Mouse (Mus musculus): ENCODE data around the gene Ctnnd2.

Gene Ctnnd2

GRCm38 (mm10) chr15:30869673-30870512 is 697.5 kb downstream of the Ctnnd2 start:
- in situ Hi-C loops (cut with MseI, MboI), result no loop called here

GRCm38 (mm10) chr15:30875523-30875922 is 703.1 kb downstream of the Ctnnd2 start:
- in situ Hi-C loops (cut with MseI, MboI), result no loop called here

DNA sequence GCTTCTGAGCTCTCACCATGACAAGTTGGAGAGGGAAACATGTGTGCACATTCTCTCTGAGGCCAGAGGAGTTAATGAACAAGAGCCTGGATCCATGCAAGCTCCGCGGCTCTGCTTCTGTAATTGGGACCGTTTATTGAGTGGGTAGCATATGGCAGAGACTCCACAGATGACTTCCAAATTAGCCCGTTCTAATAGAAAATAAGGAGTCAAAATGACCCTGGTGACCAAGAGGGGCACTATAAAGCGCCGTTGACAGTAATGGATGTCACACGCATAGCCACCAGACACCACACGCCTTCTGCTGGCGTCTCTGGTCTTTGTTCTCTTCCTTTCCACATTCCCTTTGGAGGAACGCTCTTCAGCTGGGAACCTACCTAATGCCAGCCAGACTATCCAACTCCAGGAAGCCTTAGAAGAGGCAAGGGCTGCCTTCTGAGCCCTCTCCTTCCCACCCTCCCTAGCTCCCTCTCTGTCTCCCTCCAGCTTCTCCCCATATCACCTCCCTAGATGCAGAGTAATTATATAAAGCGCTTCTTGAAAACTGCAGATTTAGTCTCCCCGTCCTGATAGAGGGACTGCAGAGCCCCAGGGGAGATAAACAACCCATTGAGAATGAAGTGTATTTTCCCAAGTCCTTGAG is 712.4 kb downstream of the Ctnnd2 start:
- in situ Hi-C loops (cut with MseI, MboI), result no loop called here

- in situ Hi-C loops (cut with MseI, MboI), result no loop called here
Measured at GRCm38 (mm10) chr15:30885410-30885809, 713.0 kb downstream of the Ctnnd2 start.

DNA sequence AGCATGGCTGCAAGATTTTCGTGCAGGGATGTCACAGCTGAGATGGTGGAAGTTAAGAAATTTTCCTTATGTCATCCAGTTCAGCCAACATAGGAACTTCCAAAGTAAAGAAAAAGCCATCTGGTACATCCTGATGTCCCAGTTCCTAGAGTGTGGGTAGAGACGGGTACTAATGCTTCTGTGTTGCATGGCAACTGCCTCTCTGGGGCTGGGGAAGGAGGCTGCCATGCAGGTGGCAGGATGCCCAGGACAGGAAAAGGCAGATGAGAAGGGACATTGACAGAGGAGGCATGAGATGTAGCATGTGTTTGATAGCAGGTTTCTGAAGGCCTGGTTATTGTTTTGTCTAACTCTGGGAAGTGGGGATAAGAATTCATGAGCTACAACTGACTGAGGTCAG is 715.2 kb downstream of the Ctnnd2 start:
- in situ Hi-C loops (cut with MseI, MboI), result no loop called here

DNA sequence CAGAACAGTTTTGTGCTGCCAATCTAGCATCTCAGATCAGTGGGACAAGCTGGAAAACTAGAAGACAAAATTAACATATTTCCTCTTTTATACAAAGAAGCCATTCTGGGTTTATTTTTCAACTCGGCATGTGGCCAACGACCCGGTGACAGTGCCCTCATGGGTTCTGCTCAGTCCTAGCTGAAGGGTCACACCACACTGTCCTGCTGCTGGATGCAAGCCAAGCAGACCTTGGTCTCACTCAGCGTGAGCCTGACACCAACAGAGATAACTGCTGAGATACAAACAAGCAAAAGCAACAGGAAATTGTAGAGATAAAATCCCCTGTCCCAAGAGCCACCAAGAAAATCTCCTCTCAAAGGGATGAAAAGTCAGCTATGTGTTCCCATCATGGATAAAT is 719.6 kb downstream of the Ctnnd2 start:
- in situ Hi-C loops (cut with MseI, MboI), result no loop called here

DNA sequence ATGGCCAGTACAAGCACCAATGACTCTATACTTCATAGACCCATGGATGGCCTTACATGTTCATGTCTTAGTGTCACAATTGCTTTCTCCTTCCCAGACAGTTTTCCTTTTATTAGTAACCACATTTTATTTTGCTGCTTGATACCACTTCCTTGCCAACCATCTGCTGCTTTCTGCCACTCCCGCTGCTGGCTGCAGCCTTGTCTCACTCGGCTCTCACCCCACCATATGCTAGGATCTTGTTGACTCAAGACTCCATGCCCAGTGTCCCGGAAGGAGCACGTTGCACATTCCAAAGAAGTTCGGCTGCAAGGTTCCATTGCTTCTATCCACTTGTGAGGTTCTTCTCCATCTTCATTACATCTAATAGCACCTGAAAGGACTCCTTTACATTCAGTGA is 722.7 kb downstream of the Ctnnd2 start:
- in situ Hi-C loops (cut with MseI, MboI), result no loop called here

GRCm38 (mm10) chr15:30897342-30897741 is 724.9 kb downstream of the Ctnnd2 start:
- in situ Hi-C loops (cut with MseI, MboI), result no loop called here

DNA sequence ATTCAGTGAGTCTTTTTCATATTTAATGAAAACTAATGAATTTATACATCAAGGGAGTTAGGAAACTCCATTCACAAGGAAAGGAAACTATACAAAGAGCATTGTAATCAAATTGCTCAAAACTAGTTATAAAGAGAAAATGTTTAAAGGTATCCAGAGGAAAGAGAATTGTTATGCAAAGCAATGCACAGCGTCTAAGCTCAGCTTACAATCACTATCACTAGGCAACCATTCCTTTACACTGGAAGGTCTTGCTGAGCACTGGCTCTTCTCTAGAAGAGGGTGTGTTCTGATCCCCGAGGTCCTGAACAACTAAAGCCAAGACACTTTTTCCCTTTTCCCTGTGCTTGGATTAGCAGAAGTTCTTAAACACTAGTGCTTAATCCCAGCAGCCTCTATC is 735.6 kb downstream of the Ctnnd2 start:
- in situ Hi-C loops (cut with MseI, MboI), result no loop called here

- in situ Hi-C loops (cut with MseI, MboI), result no loop called here
Measured at GRCm38 (mm10) chr15:30913360-30913759, 741.0 kb downstream of the Ctnnd2 start.

GRCm38 (mm10) chr15:30925838-30926237 is 753.4 kb downstream of the Ctnnd2 start:
- in situ Hi-C loops (cut with MseI, MboI), result loop anchor here (10.0 kb wide), 1 partner anchor 339 kb away; no protein-coding TSS in a partner anchor

DNA sequence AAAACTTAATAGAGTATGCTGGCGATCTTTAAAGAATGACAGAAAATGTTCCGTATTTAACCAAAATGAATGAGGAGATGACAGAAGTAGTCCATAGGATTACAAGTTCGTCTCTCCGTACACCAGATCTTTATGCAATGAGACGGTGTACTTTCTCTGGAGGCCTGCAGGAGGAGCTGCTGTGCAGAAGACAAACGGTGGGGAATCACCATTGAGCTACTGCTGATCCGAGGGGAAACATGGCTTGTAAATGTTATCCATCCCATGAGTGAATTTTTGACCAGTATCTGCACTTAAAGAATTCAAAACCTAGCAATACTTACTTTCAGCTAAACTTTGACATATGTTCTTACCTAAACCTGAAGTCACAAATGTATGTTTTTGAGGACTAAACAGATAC is 755.2 kb downstream of the Ctnnd2 start:
- in situ Hi-C loops (cut with MseI, MboI), result loop anchor here (10.0 kb wide), 1 partner anchor 337 kb away; no protein-coding TSS in a partner anchor

- in situ Hi-C loops (cut with MseI, MboI), result no loop called here
Measured at GRCm38 (mm10) chr15:30931906-30932305, 759.5 kb downstream of the Ctnnd2 start.

GRCm38 (mm10) chr15:30945863-30946262 is 773.5 kb downstream of the Ctnnd2 start:
- in situ Hi-C loops (cut with MseI, MboI), result no loop called here

DNA sequence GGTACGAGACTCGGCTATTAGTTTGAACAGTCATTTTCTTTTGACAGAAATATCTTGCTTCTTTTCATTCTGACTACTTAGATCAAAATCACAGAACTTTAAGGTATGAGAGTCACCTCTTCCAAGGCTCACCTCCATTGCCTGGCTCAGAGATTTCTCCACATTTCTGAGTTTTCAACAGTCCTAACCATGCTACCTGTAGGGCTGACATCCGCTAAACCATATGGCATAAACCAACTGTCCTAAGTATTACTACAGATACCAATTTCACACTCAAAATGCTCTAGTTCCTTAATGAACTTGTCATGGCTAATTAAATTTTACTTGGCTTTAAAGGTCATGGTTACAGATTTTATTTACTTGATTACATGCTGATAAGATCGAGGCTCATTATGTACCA is 786.1 kb downstream of the Ctnnd2 start:
- in situ Hi-C loops (cut with MseI, MboI), result no loop called here

DNA sequence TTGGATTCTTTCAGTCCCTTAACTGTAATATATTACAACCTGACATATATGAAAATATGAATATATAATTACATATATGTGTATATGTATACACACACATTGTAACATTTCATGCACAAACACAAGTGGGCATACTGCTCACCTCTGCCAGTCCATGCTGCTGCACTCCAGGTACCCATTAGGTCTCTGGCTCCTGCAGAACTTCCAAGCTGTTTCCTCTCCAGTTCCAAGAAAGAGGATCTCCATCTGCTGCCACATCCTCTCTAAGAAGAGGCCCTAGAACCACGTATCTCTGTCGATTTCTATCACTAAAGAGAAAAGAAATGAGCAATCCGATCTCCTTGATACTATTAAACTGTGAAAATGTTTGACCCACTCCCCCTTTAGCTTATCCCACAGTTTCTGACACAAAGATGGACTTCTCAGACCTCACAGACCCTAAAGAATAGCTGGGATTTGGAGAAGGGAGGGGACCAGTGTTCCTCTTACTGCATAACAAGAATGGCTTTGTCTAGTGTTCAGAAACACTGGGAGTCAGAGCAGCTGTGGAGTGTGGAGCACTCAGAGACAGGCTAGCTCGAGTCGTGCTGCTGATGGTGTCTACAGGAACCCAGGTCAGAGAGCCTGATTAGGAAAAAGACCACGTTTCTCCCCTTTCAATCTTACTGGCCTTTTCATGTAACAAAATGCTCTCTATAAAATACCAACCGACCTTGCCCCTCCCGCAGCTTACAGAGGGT is 790.2 kb downstream of the Ctnnd2 start:
- in situ Hi-C loops (cut with MseI, MboI), result no loop called here

DNA sequence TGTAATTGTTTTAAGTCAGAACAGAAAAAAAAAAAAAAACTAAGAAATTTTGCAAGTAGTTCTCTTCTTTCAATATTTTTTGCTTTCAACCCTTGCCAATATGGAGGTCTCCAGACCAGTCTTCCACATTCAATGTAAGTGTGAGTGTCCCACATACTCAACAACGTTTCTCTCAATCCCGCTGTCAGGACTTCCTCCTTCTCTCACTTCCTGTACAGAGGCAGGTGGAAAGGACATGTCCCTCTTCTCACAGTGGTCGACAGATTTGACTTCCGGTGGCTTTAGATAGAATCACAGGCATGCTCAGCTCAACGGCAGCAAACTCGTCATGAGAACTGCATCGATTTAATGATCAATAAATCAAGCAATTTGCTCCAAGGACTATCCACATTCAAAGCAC is 791.7 kb downstream of the Ctnnd2 start:
- in situ Hi-C loops (cut with MseI, MboI), result no loop called here

GRCm38 (mm10) chr15:30964865-30965679 is 792.7 kb downstream of the Ctnnd2 start:
- in situ Hi-C loops (cut with MseI, MboI), result no loop called here

GRCm38 (mm10) chr15:30966826-30967225 is 794.4 kb downstream of the Ctnnd2 start:
- in situ Hi-C loops (cut with MseI, MboI), result no loop called here

DNA sequence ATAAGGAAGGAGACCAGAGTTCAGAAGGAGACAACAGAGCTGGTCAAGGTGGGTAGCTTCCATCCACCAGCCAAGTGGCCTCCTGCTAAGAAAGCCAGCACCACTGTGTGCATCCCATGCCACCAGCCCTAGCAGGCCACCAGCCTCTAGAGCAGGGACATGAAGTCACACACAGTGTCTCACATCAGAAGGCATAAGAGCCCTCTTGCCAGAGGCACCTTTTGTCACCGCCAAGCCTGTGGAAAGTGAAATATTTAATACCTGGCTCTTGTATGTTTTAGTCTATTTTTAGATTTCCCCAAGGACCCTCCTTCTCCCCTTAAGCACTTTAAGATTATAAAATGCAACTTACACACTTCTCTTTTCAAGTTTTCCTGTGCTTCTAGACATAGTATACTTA is 802.0 kb downstream of the Ctnnd2 start:
- in situ Hi-C loops (cut with MseI, MboI), result no loop called here

DNA sequence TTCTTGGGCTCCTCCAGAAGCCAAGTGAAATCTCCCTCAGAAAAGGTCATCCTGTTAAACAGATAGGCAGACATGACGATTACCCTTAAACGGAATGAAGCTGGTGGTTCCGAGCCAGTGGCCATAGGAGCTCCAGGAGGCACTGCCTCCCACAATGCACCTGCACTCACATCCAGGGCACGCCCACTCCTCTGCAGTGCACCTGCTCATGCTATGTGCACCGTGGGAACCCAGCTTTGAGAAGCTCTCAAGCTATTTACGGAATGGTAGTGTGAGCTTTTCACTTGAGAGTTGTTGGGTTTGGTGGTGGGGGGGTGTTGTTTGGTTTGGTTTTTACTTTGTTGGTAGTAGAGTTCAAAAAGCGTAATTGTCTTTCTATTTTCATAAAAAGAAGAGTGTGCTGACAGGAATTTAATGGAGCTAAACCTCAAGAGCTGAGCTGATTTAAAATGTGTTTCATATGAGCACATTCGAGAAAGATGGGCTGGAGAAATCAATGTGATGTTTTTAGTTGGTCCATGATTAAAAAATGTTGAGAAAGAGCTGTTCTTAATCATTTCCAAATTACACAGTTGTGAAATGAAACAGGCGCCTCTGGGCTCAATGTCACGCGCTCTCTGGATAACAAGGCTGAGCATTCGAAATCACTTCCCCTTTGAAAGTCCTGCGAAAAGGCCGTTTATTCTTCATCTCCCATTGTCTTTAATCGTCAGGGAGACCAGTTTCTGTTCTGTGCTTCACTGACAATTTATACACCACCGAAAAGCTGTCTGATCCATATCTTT is 802.8 kb downstream of the Ctnnd2 start:
- in situ Hi-C loops (cut with MseI, MboI), result no loop called here
